Mouse (Mus musculus): ENCODE results near the gene Cpsf6.
"Not testable (repeated sequence)": the region's sequence is repeated elsewhere in the genome, so short reads cannot be mapped to it uniquely, and the experiment has no call there.

Cpsf6 gene

GRCm38 (mm10) chr10:117399196-117399595, 19.4 kb upstream of the Cpsf6 start:
- DNase-seq = no peak

GRCm38 (mm10) chr10:117398044-117398780, 18.4 kb upstream of the Cpsf6 start:
- no peak for DNase-seq

GRCm38 (mm10) chr10:117397106-117397625, 17.4 kb upstream of the Cpsf6 start:
- no peak for DNase-seq

- no peak for DNase-seq
Measured at GRCm38 (mm10) chr10:117396386-117397048, 16.7 kb upstream of the Cpsf6 start.

GRCm38 (mm10) chr10:117395801-117396200, 16.0 kb upstream of the Cpsf6 start:
- no peak for DNase-seq

GRCm38 (mm10) chr10:117394738-117395550, 15.1 kb upstream of the Cpsf6 start:
- DNase-seq = no peak

- no peak for DNase-seq
Measured at GRCm38 (mm10) chr10:117393891-117394395, 14.1 kb upstream of the Cpsf6 start.

GRCm38 (mm10) chr10:117393196-117393890, 13.5 kb upstream of the Cpsf6 start:
- no peak for DNase-seq

- DNase-seq = no peak
Measured at GRCm38 (mm10) chr10:117392832-117393195, 13.0 kb upstream of the Cpsf6 start.

- not testable (repeated sequence) for DNase-seq
Measured at GRCm38 (mm10) chr10:117392397-117392796, 12.6 kb upstream of the Cpsf6 start.

- no peak for DNase-seq
Measured at GRCm38 (mm10) chr10:117391801-117392200, 12.0 kb upstream of the Cpsf6 start.

GRCm38 (mm10) chr10:117391057-117391456, 11.2 kb upstream of the Cpsf6 start:
- DNase-seq = no peak

GRCm38 (mm10) chr10:117389904-117390875, 10.4 kb upstream of the Cpsf6 start:
- no peak for DNase-seq

- DNase-seq = no peak
Measured at GRCm38 (mm10) chr10:117389371-117389740, 9.5 kb upstream of the Cpsf6 start.

GRCm38 (mm10) chr10:117388637-117389370, 9.0 kb upstream of the Cpsf6 start:
- DNase-seq = no peak

GRCm38 (mm10) chr10:117387961-117388636, 8.3 kb upstream of the Cpsf6 start:
- not testable (repeated sequence) for DNase-seq

GRCm38 (mm10) chr10:117386981-117387380, 7.2 kb upstream of the Cpsf6 start:
- no peak for DNase-seq

- no peak for DNase-seq
Measured at GRCm38 (mm10) chr10:117386261-117386660, 6.4 kb upstream of the Cpsf6 start.

GRCm38 (mm10) chr10:117385431-117385830, 5.6 kb upstream of the Cpsf6 start:
- no peak for DNase-seq

GRCm38 (mm10) chr10:117385086-117385430, 5.2 kb upstream of the Cpsf6 start:
- DNase-seq = no peak
